In genomic region chr17:86323909-86324686, GRCm38 (mm10) we compare ENCODE assay signal across 12 mouse cellular contexts.
DNase-seq lines count a peak whose midpoint lies in the region; ATAC-seq and TF ChIP-seq lines count a peak whose summit lies in the region.
"Had no signal": no experiment of that assay in that cellular context is flagged by ENCODE, and none has a peak within 500 bp of the region (broad histone marks: within the 10 kb centered on the region; RNA-seq: fewer than 3 reads in every experiment).

No protein-coding gene starts in this region.

- no peaks in the 10 kb centered on the region for H3K36me3 ChIP-seq in heart, embryonic 13.5 days
- H3K36me3 ChIP-seq in hindbrain, embryonic 14.5 days (replicated peaks; ENCODE audit: control insufficient read depth, insufficient read depth), result no peaks in the 10 kb centered on the region
- H3K36me3 ChIP-seq: embryonic facial prominence, embryonic 12.5 days; limb, embryonic 12.5 days had no signal

- H3K27me3 ChIP-seq in heart, embryonic 13.5 days (replicated peaks), result no peaks in the 10 kb centered on the region
- H3K27me3 ChIP-seq in hindbrain, embryonic 14.5 days (ENCODE audit: control insufficient read depth, insufficient read depth, low read length), result no peaks in the 10 kb centered on the region
- H3K27me3 ChIP-seq: embryonic facial prominence, embryonic 12.5 days; limb, embryonic 12.5 days had no signal

- peak overlapping the region; percentile 14; the same call in 1 of the 2 replicates for H3K9ac ChIP-seq in heart, embryonic 13.5 days
- H3K9ac ChIP-seq in hindbrain, embryonic 14.5 days, result no peak overlapping the region
- H3K9ac ChIP-seq: embryonic facial prominence, embryonic 12.5 days; limb, embryonic 12.5 days had no signal

- DNase-seq in heart, postnatal 36 days, result no peak
- DNase-seq in layer of hippocampus, adult 2 months (ENCODE audit: low spot score in 2 of 2), result no peak
- DNase-seq in layer of hippocampus, postnatal 36 days, result no peak
- DNase-seq in NIH3T3 (ENCODE audit: low read depth), result peak; percentile 17
- no peak for DNase-seq in hindbrain, embryonic 14.5 days (ENCODE audit: low spot score)
- no peak for DNase-seq in Muller cell, postnatal 12 days (ENCODE audit: inconsistent ontology term)
- DNase-seq: cerebellum, adult 2 months; right cerebral cortex, postnatal 14 days had no signal

- intact Hi-C loops in heart, postnatal 36 days (cut with DNase I), result no loop called here

- 0 out of 2 replicates have a peak, but pooled peaks cover 3% of the 10 kb centered on the region for H3K9me3 ChIP-seq in heart, embryonic 13.5 days
- H3K9me3 ChIP-seq in hindbrain, embryonic 14.5 days (ENCODE audit: control insufficient read depth, low read length), result no peaks in the 10 kb centered on the region; the same call in 1 of the 2 replicates
- H3K9me3 ChIP-seq: embryonic facial prominence, embryonic 12.5 days; limb, embryonic 12.5 days had no signal

- H3K4me2 ChIP-seq in heart, embryonic 13.5 days, result no peak overlapping the region
- H3K4me2 ChIP-seq in hindbrain, embryonic 14.5 days (replicated peaks), result no peak overlapping the region
- H3K4me2 ChIP-seq: embryonic facial prominence, embryonic 12.5 days; limb, embryonic 12.5 days had no signal

- peaks cover 67% of the 10 kb centered on the region for H3K4me1 ChIP-seq in heart, embryonic 13.5 days
- peaks cover 18% of the 10 kb centered on the region for H3K4me1 ChIP-seq in hindbrain, embryonic 14.5 days (replicated peaks; ENCODE audit: control insufficient read depth, insufficient read depth, low read length)

- no peak overlapping the region for H3K4me3 ChIP-seq in heart, embryonic 13.5 days
- H3K4me3 ChIP-seq in layer of hippocampus, adult 2 months, result no peak overlapping the region
- no peak overlapping the region for H3K4me3 ChIP-seq in hindbrain, embryonic 14.5 days (replicated peaks; ENCODE audit: low read length)
- H3K4me3 ChIP-seq: embryonic facial prominence, embryonic 12.5 days; limb, embryonic 12.5 days had no signal

- H3K27ac ChIP-seq in heart, embryonic 13.5 days (replicated peaks), result peak overlapping the region; percentile 36; the same call in 1 of the 2 replicates
- peak overlapping the region; percentile 63 for H3K27ac ChIP-seq in layer of hippocampus, adult 2 months
- H3K27ac ChIP-seq in hindbrain, embryonic 14.5 days, result peak overlapping the region; percentile 46; the same call in 1 of the 2 replicates
- H3K27ac ChIP-seq: embryonic facial prominence, embryonic 12.5 days; limb, embryonic 12.5 days had no signal

- ATAC-seq in heart, embryonic 13.5 days (ENCODE audit: extremely low read depth, insufficient number of reproducible peaks, low FRiP score, low TSS enrichment), result no peak
- no peak for ATAC-seq in hindbrain, embryonic 14.5 days (ENCODE audit: low FRiP score)
- ATAC-seq in megakaryocyte progenitor cell, adult 5-6 weeks (replicated peaks; ENCODE audit: poor library complexity), result no peak

- no peak for TF ChIP-seq CTCF in layer of hippocampus, adult 2 months (conservative IDR thresholded peaks at IDR 0.05)

- WGBS in heart, embryonic 13.5 days, result 56% methylated on average over 6 of the region's 6 CpGs
- 42% methylated on average over 6 of the region's 6 CpGs for WGBS in hindbrain, embryonic 14.5 days
